In genomic region chr4:132167436-132167835, GRCm38 (mm10) we compare ENCODE assay signal across 11 mouse cellular contexts. TPM values are rescaled to one million over a fixed set of nuclear protein-coding genes. Genes with fewer than 3 reads are reported as not detected.
"Had no signal": no experiment of that assay in that cellular context is flagged by ENCODE, and none has a peak within 500 bp of the region (broad histone marks: within the 10 kb centered on the region; RNA-seq: fewer than 3 reads in every experiment).

No protein-coding gene starts in this region.

- ATAC-seq: liver, embryonic 12.5 days; midbrain, embryonic 13.5 days had no signal

- H3K27me3 ChIP-seq: midbrain, embryonic 13.5 days; neural tube, embryonic 12.5 days had no signal

- H3K4me2 ChIP-seq: liver, embryonic 12.5 days; midbrain, embryonic 13.5 days; neural tube, embryonic 12.5 days had no signal

- H3K9me3 ChIP-seq: limb, embryonic 10.5 days; liver, embryonic 12.5 days; midbrain, embryonic 13.5 days; neural tube, embryonic 12.5 days had no signal

- H3K4me3 ChIP-seq: left cerebral cortex, adult 2 months; limb, embryonic 10.5 days; liver, embryonic 12.5 days; midbrain, embryonic 13.5 days; neural tube, embryonic 12.5 days had no signal

- H3K9ac ChIP-seq: liver, embryonic 12.5 days; midbrain, embryonic 13.5 days; neural tube, embryonic 12.5 days had no signal

- H3K4me1 ChIP-seq: liver, embryonic 12.5 days had no signal

- DNase-seq: kidney, adult 8-10 months; kidney, postnatal 25 days; thymus, adult 18-20 months; thymus, postnatal 14 days had no signal

- H3K27ac ChIP-seq: left cerebral cortex, adult 2 months; limb, embryonic 10.5 days; liver, embryonic 12.5 days; macrophage; midbrain, embryonic 13.5 days; neural tube, embryonic 12.5 days had no signal

- H3K36me3 ChIP-seq: limb, embryonic 10.5 days; liver, embryonic 12.5 days; midbrain, embryonic 13.5 days; neural tube, embryonic 12.5 days had no signal

RNA-seq across cellular contexts. Expression of gene Oprd1, which starts 23.1 kb away (rescaled TPM):
- total RNA-seq: neutrophil, adult 5-6 weeks had no signal
